Mouse (Mus musculus) embryonic facial prominence, embryonic 11.5 days (tissue): Measurements from ENCODE around the gene Gnpnat1. TPM values are rescaled to one million over a fixed set of nuclear protein-coding genes. Genes with fewer than 3 reads are reported as not detected.

Experiments
- ATAC-seq: fragments of 200-750 bp; cut with Nextera tagmentation; replicated peaks from 2 replicates; pipeline ENCODE4 v1.8.0; 2017; ENCODE audit warnings: low read depth; ENCODE audit not compliant: insufficient number of reproducible peaks, low FRiP score, low TSS enrichment
- DNase-seq: peaks from one replicate; pipeline ENCODE4 v3.0.0-alpha.2; 2015; ENCODE audit warnings: low spot score
- H3K27ac ChIP-seq: fragments of 300-500 bp; sonication (generic); replicated peaks from 2 replicates; pipeline ENCODE4 v1.5.1; 2014; ENCODE audit warnings: mild to moderate bottlenecking, low read depth, low read length, control low read depth
- H3K27me3 ChIP-seq: fragments of 300-500 bp; sonication (generic); 2 replicates; pipeline ENCODE4 v1.6.1; 2014; ENCODE audit warnings: mild to moderate bottlenecking, low read length, moderate library complexity, mixed read lengths; ENCODE audit not compliant: control insufficient read depth, insufficient read depth
- H3K36me3 ChIP-seq: fragments of 300-500 bp; sonication (generic); replicated peaks from 2 replicates; pipeline ENCODE4 v1.6.1; 2014; ENCODE audit warnings: low read depth, mild to moderate bottlenecking, low read length, moderate library complexity, mixed read lengths; ENCODE audit not compliant: control insufficient read depth, insufficient read depth
- H3K4me1 ChIP-seq: fragments of 300-500 bp; sonication (generic); 2 replicates; pipeline ENCODE4 v1.6.1; 2014; ENCODE audit warnings: low read length, mixed read lengths; ENCODE audit not compliant: control insufficient read depth, insufficient read depth
- H3K4me2 ChIP-seq: fragments of 300-500 bp; sonication (generic); 2 replicates; pipeline ENCODE4 v1.6.1; 2014; ENCODE audit warnings: low read depth, mild to moderate bottlenecking, control low read depth, low read length, moderate library complexity
- H3K4me3 ChIP-seq: fragments of 300-500 bp; sonication (generic); 2 replicates; pipeline ENCODE4 v1.5.1; 2014; ENCODE audit warnings: low read depth, low read length, control low read depth
- H3K9ac ChIP-seq: fragments of 300-500 bp; sonication (generic); replicated peaks from 2 replicates; pipeline ENCODE4 v1.6.1; 2014; ENCODE audit warnings: mild to moderate bottlenecking, control low read depth, low read length
- H3K9me3 ChIP-seq: fragments of 300-500 bp; sonication (generic); replicated peaks from 2 replicates; pipeline ENCODE4 v1.6.1; 2016; ENCODE audit warnings: mild to moderate bottlenecking, low read length, inconsistent platforms, mixed read lengths; ENCODE audit not compliant: control insufficient read depth
- WGBS: fragments of 180-500 bp; shearing (Covaris S2); extraction: QIAGEN DNeasy Blood & Tissue Kit; methylation state at CpG from one replicate; pipeline ENCODE4 v1.1.7; 2014; 5-methylcytosine and 5-hydroxymethylcytosine counted together
- polyA plus RNA-seq: library from polyadenylated mRNA; unstranded; fragments of >200 nt; fragmentation: Nextera tagmentation; extraction: Ambion mirVana; gene quantifications from 2 replicates; pipeline ENCODE4 v1.2.1, GENCODE M21; 2014

The Gnpnat1 gene
- polyA plus RNA-seq, 1 experiment from 2014 or later = 50.8 TPM

GRCm38 (mm10) chr14:45364211-45365195, 40.2 kb downstream of the Gnpnat1 start:
- Histone ChIP-seq H3K9me3 (no peaks in the 10 kb centered on the region), H3K27me3 (no peaks in the 10 kb centered on the region), H3K4me2 (no peak overlapping the region), H3K9ac (no peak overlapping the region), H3K36me3 (peaks cover 2% of the 10 kb centered on the region; the same call in 1 of the 2 replicates), H3K4me1 (no peaks in the 10 kb centered on the region), H3K4me3 (no peak overlapping the region), H3K27ac (no peak overlapping the region)
- whole genome bisulfite sequencing = 78% methylated on average over 16 of the region's 16 CpGs
- DNase-seq (no peak), ATAC-seq (no peak)

GRCm38 (mm10) chr14:45350931-45351859, 53.5 kb downstream of the Gnpnat1 start, which contains the start of gene Styx:
Gene Styx (plus strand): TSS chr14:45351093.
- H3K36me3 ChIP-seq = peaks cover 6% of the 10 kb centered on the region; the same call in 1 of the 2 replicates
- H3K4me1 ChIP-seq = no peaks in the 10 kb centered on the region; the same call in 1 of the 2 replicates
- H3K27me3 ChIP-seq = no peaks in the 10 kb centered on the region
- H3K9ac ChIP-seq = peak within 1 kb of the TSS; percentile 56
- DNase-seq (peak; percentile 94), ATAC-seq (peak; percentile 97)
- no peak within 1 kb of the TSS; the same call in 1 of the 2 replicates for H3K27ac ChIP-seq
- peak within 1 kb of the TSS; percentile 29 for H3K4me2 ChIP-seq
- no peaks in the 10 kb centered on the region for H3K9me3 ChIP-seq
- WGBS = under 1% methylated on average over 56 of the region's 93 CpGs
- H3K4me3 ChIP-seq = peak within 1 kb of the TSS; percentile 52

- H3K4me1 ChIP-seq = no peaks in the 10 kb centered on the region
- H3K9ac ChIP-seq = peak within 1 kb of the TSS; percentile 98
- H3K4me2 ChIP-seq = peak within 1 kb of the TSS; percentile 36
- no peaks in the 10 kb centered on the region for H3K27me3 ChIP-seq
- H3K36me3 ChIP-seq = no peaks in the 10 kb centered on the region
- H3K27ac ChIP-seq = peak within 1 kb of the TSS; percentile 47; the same call in 1 of the 2 replicates
- under 1% methylated on average over 44 of the region's 44 CpGs for WGBS
- H3K9me3 ChIP-seq = no peaks in the 10 kb centered on the region
- peak within 1 kb of the TSS; percentile 91 for H3K4me3 ChIP-seq
- ATAC-seq = peak; percentile 95
- DNase-seq = peak; percentile 96
Measured at GRCm38 (mm10) chr14:45329589-45330181, 75.0 kb downstream of the Gnpnat1 start, which contains the start of gene Psmc6. Gene Psmc6 (plus strand): TSS chr14:45329788.

- H3K9ac ChIP-seq = no peak overlapping the region; the same call in 1 of the 2 replicates
- no peaks in the 10 kb centered on the region for H3K27me3 ChIP-seq
- H3K4me2 ChIP-seq = peak overlapping the region; percentile 22; the same call in 1 of the 2 replicates
- no peak overlapping the region for H3K27ac ChIP-seq
- 16% methylated on average over 8 of the region's 8 CpGs for WGBS
- H3K36me3 ChIP-seq = no peaks in the 10 kb centered on the region
- ATAC-seq (peak; percentile 12; the same call in 1 of the 2 replicates), DNase-seq (no peak)
- H3K9me3 ChIP-seq = no peaks in the 10 kb centered on the region
- peak overlapping the region; percentile 91 for H3K4me3 ChIP-seq
- H3K4me1 ChIP-seq = no peaks in the 10 kb centered on the region
Measured at GRCm38 (mm10) chr14:45329018-45329588, 75.6 kb downstream of the Gnpnat1 start.

- 91% methylated on average over 4 of the region's 4 CpGs for WGBS
- no peak overlapping the region for H3K9ac ChIP-seq
- H3K4me2 ChIP-seq = no peak overlapping the region
- no peak for DNase-seq
- H3K4me3 ChIP-seq = no peak overlapping the region
- ATAC-seq = no peak
- no peak overlapping the region for H3K27ac ChIP-seq
- no peaks in the 10 kb centered on the region for H3K9me3 ChIP-seq
- H3K27me3 ChIP-seq = no peaks in the 10 kb centered on the region
- no peaks in the 10 kb centered on the region for H3K36me3 ChIP-seq
- H3K4me1 ChIP-seq = no peaks in the 10 kb centered on the region
Measured at GRCm38 (mm10) chr14:45328072-45328713, 76.5 kb downstream of the Gnpnat1 start.
